Mouse (Mus musculus) CH12.LX (cell line): ENCODE measurements around the gene Myl12a. TPM values are rescaled to one million over a fixed set of nuclear protein-coding genes. Genes with fewer than 3 reads are reported as not detected.
A peak's percentile ranks its signal among the peaks of the same experiment; 100 is the strongest.

Source experiments
- DNase-seq: peaks from one replicate; pipeline ENCODE4 v3.0.0-alpha.2; 2013; ENCODE audit errors: extremely low read depth
- H3K27ac ChIP-seq: 2 replicates; pipeline ENCODE4 v1.5.1; 2012; ENCODE audit warnings: low read depth, mild to moderate bottlenecking, control low read depth, moderate library complexity; ENCODE audit not compliant: insufficient read depth
- H3K27me3 ChIP-seq: replicated peaks from 2 replicates; pipeline ENCODE3; 2012; ENCODE audit warnings: inconsistent platforms
- H3K36me3 ChIP-seq, 2 experiments: replicated peaks in 1 of 2; 2 replicates each; pipeline versions ENCODE3 to v1.6.1; 2012; ENCODE audit warnings: inconsistent platforms in 1 of 2, low read length in 1 of 2, mild to moderate bottlenecking in 1 of 2, mixed read lengths in 1 of 2, moderate library complexity in 1 of 2; ENCODE audit not compliant: control insufficient read depth in 1 of 2, insufficient read depth in 1 of 2
- H3K4me1 ChIP-seq, 2 experiments: 2 replicates each; pipeline ENCODE4 v1.6.1; 2012; ENCODE audit warnings: inconsistent platforms in 1 of 2, moderate library complexity in 1 of 2; ENCODE audit not compliant: insufficient read depth in 2 of 2, control insufficient read depth in 1 of 2
- H3K4me2 ChIP-seq: 2 replicates; pipeline ENCODE4 v1.6.1; 2012; ENCODE audit warnings: low read depth, mild to moderate bottlenecking, control low read depth; ENCODE audit not compliant: poor library complexity, insufficient read depth, severe bottlenecking
- H3K4me3 ChIP-seq, 3 experiments: fragments of 150-350 bp in 1 of 3; sonication (generic) in 1 of 3; replicated peaks in 1 of 3; 2 replicates each; pipeline versions ENCODE3 to v1.5.1; 2011 to 2012; ENCODE audit warnings: low read depth in 2 of 3, low read length in 2 of 3, mild to moderate bottlenecking in 2 of 3, moderate library complexity in 2 of 3, control low read depth in 1 of 3, improper control_type of control experiment in 1 of 3, inconsistent platforms in 1 of 3, mixed read lengths in 1 of 3; ENCODE audit not compliant: poor library complexity in 1 of 3
- H3K79me2 ChIP-seq: replicated peaks from 2 replicates; pipeline ENCODE4 v1.6.1; 2012; ENCODE audit warnings: mild to moderate bottlenecking, moderate library complexity; ENCODE audit not compliant: control insufficient read depth, poor library complexity, insufficient read depth, severe bottlenecking; ENCODE audit errors: extremely low read depth
- H3K9ac ChIP-seq: 2 replicates; pipeline ENCODE4 v1.6.1; 2012; ENCODE audit warnings: low read depth, mild to moderate bottlenecking, control low read depth, moderate library complexity; ENCODE audit not compliant: insufficient read depth
- H3K9me3 ChIP-seq: replicated peaks from 2 replicates; pipeline ENCODE3; 2012; ENCODE audit warnings: low read length, inconsistent platforms, mixed read lengths
- BHLHE40 ChIP-seq: IDR thresholded peaks from 2 replicates; pipeline ENCODE4 v1.6.1; 2011; ENCODE audit warnings: mild to moderate bottlenecking, low read depth, low read length, improper control_type of control experiment
- CHD2 ChIP-seq: IDR thresholded peaks from 2 replicates; pipeline ENCODE4 v1.6.1; 2011; ENCODE audit warnings: low read length, improper control_type of control experiment
- CTCF ChIP-seq, 2 experiments: IDR thresholded peaks in 1 of 2; conservative IDR thresholded peaks in 1 of 2; 2 replicates each; pipeline ENCODE4 v1.5.1; 2011 to 2012; ENCODE audit warnings: low read depth in 2 of 2, low read length in 2 of 2, improper control_type of control experiment in 1 of 2, inconsistent platforms in 1 of 2, mild to moderate bottlenecking in 1 of 2, moderate library complexity in 1 of 2
- E2F4 ChIP-seq: IDR thresholded peaks from 2 replicates; pipeline ENCODE4 v1.6.1; 2011; ENCODE audit warnings: low read depth, low read length, improper control_type of control experiment; ENCODE audit not compliant: insufficient replicate concordance
- EP300 ChIP-seq: IDR thresholded peaks from 2 replicates; pipeline ENCODE4 v1.6.1; 2011; ENCODE audit warnings: low read length, improper control_type of control experiment
- GABPA ChIP-seq: IDR thresholded peaks from 2 replicates; pipeline ENCODE4 v1.6.1; 2012; ENCODE audit warnings: low read depth, low read length, improper control_type of control experiment, inconsistent platforms; ENCODE audit not compliant: insufficient replicate concordance
- HCFC1 ChIP-seq: IDR thresholded peaks from 2 replicates; pipeline ENCODE4 v1.6.1; 2012; ENCODE audit warnings: low read depth, mild to moderate bottlenecking, inconsistent platforms, low read length, improper control_type of control experiment
- KAT2A ChIP-seq: IDR thresholded peaks from 2 replicates; pipeline ENCODE4 v1.6.1; 2012; ENCODE audit warnings: low read length, improper control_type of control experiment, inconsistent platforms; ENCODE audit not compliant: insufficient replicate concordance
- MAX ChIP-seq: IDR thresholded peaks from 2 replicates; pipeline ENCODE4 v1.6.1; 2011; ENCODE audit warnings: low read length, improper control_type of control experiment
- MAZ ChIP-seq: IDR thresholded peaks from 2 replicates; pipeline ENCODE4 v1.6.1; 2012; ENCODE audit warnings: low read depth, mild to moderate bottlenecking, inconsistent platforms, low read length, improper control_type of control experiment, moderate library complexity
- MXI1 ChIP-seq: IDR thresholded peaks from 2 replicates; pipeline ENCODE4 v1.6.1; 2011; ENCODE audit warnings: mild to moderate bottlenecking, low read depth, low read length, improper control_type of control experiment
- MYC ChIP-seq: IDR thresholded peaks from 2 replicates; pipeline ENCODE4 v1.6.1; 2011; ENCODE audit warnings: low read depth, mild to moderate bottlenecking, improper control_type of control experiment, low read length
- PAX5 ChIP-seq: IDR thresholded peaks from 2 replicates; pipeline ENCODE4 v1.6.1; 2012; ENCODE audit warnings: low read length, inconsistent platforms, mixed read lengths
- POLR2A ChIP-seq: IDR thresholded peaks from 2 replicates; pipeline ENCODE4 v1.6.1; 2011; ENCODE audit warnings: low read depth, mild to moderate bottlenecking, improper control_type of control experiment, low read length
- POLR2AphosphoS2 ChIP-seq: IDR thresholded peaks from 2 replicates; pipeline ENCODE4 v1.6.1; 2011; ENCODE audit warnings: low read depth, low read length, improper control_type of control experiment
- RAD21 ChIP-seq: IDR thresholded peaks from 2 replicates; pipeline ENCODE4 v1.6.1; 2011; ENCODE audit warnings: low read depth, mild to moderate bottlenecking, low read length, improper control_type of control experiment, moderate library complexity
- SIN3A ChIP-seq: IDR thresholded peaks from 2 replicates; pipeline ENCODE4 v1.6.1; 2012; ENCODE audit warnings: low read length, improper control_type of control experiment, inconsistent platforms
- SMC3 ChIP-seq: IDR thresholded peaks from 2 replicates; pipeline ENCODE4 v1.6.1; 2011; ENCODE audit warnings: low read depth, low read length, improper control_type of control experiment
- TBP ChIP-seq: conservative IDR thresholded peaks from 2 replicates; pipeline ENCODE4 v1.6.1; 2011; ENCODE audit warnings: low read depth, low read length, improper control_type of control experiment
- UBTF ChIP-seq: IDR thresholded peaks from 2 replicates; pipeline ENCODE4 v1.6.1; 2012; ENCODE audit warnings: low read depth, mild to moderate bottlenecking, inconsistent platforms, low read length, improper control_type of control experiment, moderate library complexity
- USF1 ChIP-seq: IDR thresholded peaks from 2 replicates; pipeline ENCODE4 v1.6.1; 2014; ENCODE audit warnings: low read depth, mild to moderate bottlenecking, inconsistent platforms, low read length, improper control_type of control experiment
- ZC3H11A ChIP-seq: IDR thresholded peaks from 2 replicates; pipeline ENCODE4 v1.6.1; 2012; ENCODE audit warnings: low read depth, mild to moderate bottlenecking, inconsistent platforms, low read length, improper control_type of control experiment
- ZKSCAN1 ChIP-seq: IDR thresholded peaks from 2 replicates; pipeline ENCODE4 v1.6.1; 2012; ENCODE audit warnings: low read depth, inconsistent platforms, low read length, improper control_type of control experiment, borderline replicate concordance
- ZNF384 ChIP-seq: IDR thresholded peaks from 2 replicates; pipeline ENCODE4 v1.6.1; 2012; ENCODE audit warnings: low read depth, low read length, improper control_type of control experiment, inconsistent platforms
- dilution Hi-C: fragments of 300-500 bp; cut with MboI; formaldehyde crosslinking; loops from 2 replicates; pipeline ENCODE4 v1.14.3; 2020; ENCODE audit warnings: low sequenced_read_pairs; ENCODE audit not compliant: extremely low pct_unique_long_range_greater_than_20kb, extremely low pct_ligation_motif_present
- in situ Hi-C: fragments of 300-500 bp; cut with MboI; formaldehyde crosslinking; loops from 3 replicates; pipeline ENCODE4 v1.14.3; 2019; ENCODE audit warnings: low sequenced_read_pairs, low pct_ligation_motif_present, low pct_unique_long_range_greater_than_20kb, mixed read lengths
- polyA plus RNA-seq: library from polyadenylated mRNA; unstranded; fragments of >175 nt; gene quantifications from 2 replicates; pipeline ENCODE4 v1.2.1, GENCODE M21; 2012; ENCODE audit warnings: low read depth; ENCODE audit not compliant: insufficient read length
- total RNA-seq, 2 experiments: library from RNA; depleted of rRNA; stranded (reverse); fragments of 300-350 nt in 1 of 2; fragments of >200 nt in 1 of 2; gene quantifications; 2 replicates each; pipeline ENCODE4 v1.2.3; 2012 to 2014

Gene Myl12a
- total RNA-seq (2012; rRNA removed) (163 and 171 TPM in 2 replicates), total RNA-seq (2014; rRNA removed) (246 and 279 TPM in 2 replicates), polyA plus RNA-seq (280 and 285 TPM in 2 replicates)

- no peak for DNase-seq
- H3K4me1 ChIP-seq: peaks cover 7 to 43% of the 10 kb centered on the region in 2 experiments
- in situ Hi-C loops: no loop called here
- H3K27me3 ChIP-seq: no peaks in the 10 kb centered on the region
- H3K27ac ChIP-seq: peak within 1 kb of the TSS; percentile 65
- H3K36me3 ChIP-seq: peaks cover 0 to 12% of the 10 kb centered on the region in 2 experiments
- H3K4me2 ChIP-seq: peak within 1 kb of the TSS; percentile 89
- dilution Hi-C loops: no loop called here
- TF ChIP-seq MYC (0 out of 2 replicates have a peak, but pooled peaks have one; percentile 24), POLR2A (no peak), POLR2AphosphoS2 (0 out of 2 replicates have a peak, but pooled peaks have one; percentile 2)
- H3K9me3 ChIP-seq: no peaks in the 10 kb centered on the region
- peak within 1 kb of the TSS; percentile 87 to 91 (median 91) for H3K4me3 ChIP-seq
- H3K9ac ChIP-seq: peak within 1 kb of the TSS; percentile 92
- peaks cover 37% of the 10 kb centered on the region for H3K79me2 ChIP-seq
These were observed at the start of gene Myl12a for GRCm38 (mm10) chr17:71002744-71003094. Gene Myl12a (minus strand): TSS chr17:71002878.

GRCm38 (mm10) chr17:71049292-71049691, 46.6 kb upstream of the Myl12a start:
- Histone ChIP-seq H3K4me1 (peaks cover 0 to 6% of the 10 kb centered on the region in 2 experiments; a peak in 1 of 4 replicates), H3K4me3 (no peak overlapping the region), H3K27me3 (no peaks in the 10 kb centered on the region), H3K9me3 (no peaks in the 10 kb centered on the region), H3K27ac (no peak overlapping the region), H3K4me2 (no peak overlapping the region), H3K9ac (no peak overlapping the region), H3K79me2 (no peaks in the 10 kb centered on the region), H3K36me3 (no peaks in the 10 kb centered on the region)
- in situ Hi-C loops: no loop called here
- dilution Hi-C loops: no loop called here
- TF ChIP-seq TBP (no peak), UBTF (no peak), KAT2A (no peak), PAX5 (no peak), MAZ (no peak), CHD2 (no peak), MXI1 (no peak), ZNF384 (no peak), SMC3 (no peak), EP300 (no peak), USF1 (no peak)
- DNase-seq: no peak

- DNase-seq: no peak
- no peaks in the 10 kb centered on the region for H3K9me3 ChIP-seq
- no peak overlapping the region for H3K4me3 ChIP-seq
- no peak overlapping the region for H3K9ac ChIP-seq
- dilution Hi-C loops: no loop called here
- no peak for TF ChIP-seq RAD21
- no peak for TF ChIP-seq ZKSCAN1
- TF ChIP-seq POLR2A: no peak
- no peak for TF ChIP-seq USF1
- no peak for TF ChIP-seq CHD2
- no peak for TF ChIP-seq TBP
- no peak for TF ChIP-seq MAZ
- TF ChIP-seq SIN3A: no peak
- TF ChIP-seq CTCF (conservative IDR thresholded peaks at IDR 0.05 in 1 of 2, IDR thresholded peaks at IDR 0.05 in 1 of 2; ENCODE audit: low read depth in 2 of 2, low read length in 2 of 2): no peak
- TF ChIP-seq BHLHE40: no peak
- TF ChIP-seq MXI1: no peak
- TF ChIP-seq GABPA: no peak
- TF ChIP-seq MAX: no peak
- no peak for TF ChIP-seq E2F4
- no peak for TF ChIP-seq ZC3H11A
- TF ChIP-seq MYC: no peak
- TF ChIP-seq HCFC1: no peak
- no peaks in the 10 kb centered on the region for H3K36me3 ChIP-seq
- in situ Hi-C loops: no loop called here
- H3K4me2 ChIP-seq: no peak overlapping the region
- H3K79me2 ChIP-seq: no peaks in the 10 kb centered on the region
- H3K27me3 ChIP-seq: no peaks in the 10 kb centered on the region
- H3K4me1 ChIP-seq: peaks cover 0 to 2% of the 10 kb centered on the region in 2 experiments; a peak in 1 of 4 replicates
- no peak overlapping the region for H3K27ac ChIP-seq
These were observed 44.2 kb upstream of the Myl12a start for GRCm38 (mm10) chr17:71046856-71047255.
